Mouse (Mus musculus): ENCODE results near the gene Cdkal1.
A peak's percentile ranks its signal among the peaks of the same experiment; 100 is the strongest.

Gene Cdkal1

DNA sequence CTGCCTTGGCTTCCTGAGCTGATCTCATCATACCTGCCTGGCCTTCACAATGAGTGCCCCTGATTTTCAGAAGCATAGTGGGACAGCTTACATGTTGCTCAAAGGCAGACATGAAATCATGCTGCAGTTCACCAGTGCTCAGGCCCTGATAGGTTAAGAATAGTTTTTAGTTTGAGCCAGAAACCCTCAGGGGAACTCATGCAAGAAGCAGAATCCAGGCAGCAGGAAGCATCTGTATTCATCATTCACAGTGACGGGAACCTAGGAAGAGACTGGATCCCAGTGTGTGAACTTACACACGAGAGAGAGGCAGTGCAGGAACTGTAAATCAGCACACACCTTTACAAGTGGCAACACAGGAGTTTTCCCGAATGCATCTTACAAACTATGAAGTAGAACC, 441.0 kb downstream of the Cdkal1 start:
- no peak for DNase-seq (ENCODE audit: low spot score in 2 of 2)

DNA sequence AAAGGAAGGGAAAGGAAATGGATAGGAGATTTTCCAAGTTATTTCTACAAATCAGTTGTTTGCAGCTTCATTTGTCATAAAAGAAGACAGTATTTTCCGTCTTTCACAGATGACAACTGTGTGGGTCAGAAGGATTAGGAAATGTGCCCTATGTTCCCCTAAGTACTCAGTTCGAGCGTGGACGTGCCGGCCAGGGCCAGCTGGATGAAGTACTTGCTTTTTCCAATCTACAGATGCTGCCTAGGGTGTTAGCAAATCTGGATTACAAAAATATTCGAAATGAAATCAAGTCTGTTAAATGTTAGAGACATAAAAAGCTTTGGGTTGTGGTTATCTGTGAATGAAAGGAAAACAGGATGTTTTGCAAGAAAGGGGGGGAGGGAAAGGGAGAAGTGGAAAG, 444.3 kb downstream of the Cdkal1 start:
- no peak for DNase-seq (ENCODE audit: low spot score in 2 of 2)

DNA sequence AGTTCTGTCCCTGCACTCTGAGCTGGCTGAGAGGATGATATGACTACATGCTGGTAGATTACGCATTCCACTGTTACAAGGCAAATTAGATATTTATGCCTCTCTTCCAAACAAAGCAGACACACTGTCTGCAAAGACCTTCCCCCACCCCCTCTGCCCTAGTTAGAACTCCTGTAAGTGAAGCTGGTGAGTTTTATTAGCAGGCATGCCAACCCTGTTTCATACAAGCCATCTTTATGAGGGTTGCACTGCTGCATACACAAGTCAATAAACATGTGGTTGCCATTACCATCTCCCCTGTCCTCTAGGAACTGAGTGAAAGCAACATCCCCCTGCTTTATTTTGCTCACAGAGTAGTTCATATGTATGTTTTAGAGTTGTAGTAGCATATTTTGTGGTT, 447.9 kb downstream of the Cdkal1 start:
- DNase-seq (ENCODE audit: low spot score in 2 of 2) = no peak

DNA sequence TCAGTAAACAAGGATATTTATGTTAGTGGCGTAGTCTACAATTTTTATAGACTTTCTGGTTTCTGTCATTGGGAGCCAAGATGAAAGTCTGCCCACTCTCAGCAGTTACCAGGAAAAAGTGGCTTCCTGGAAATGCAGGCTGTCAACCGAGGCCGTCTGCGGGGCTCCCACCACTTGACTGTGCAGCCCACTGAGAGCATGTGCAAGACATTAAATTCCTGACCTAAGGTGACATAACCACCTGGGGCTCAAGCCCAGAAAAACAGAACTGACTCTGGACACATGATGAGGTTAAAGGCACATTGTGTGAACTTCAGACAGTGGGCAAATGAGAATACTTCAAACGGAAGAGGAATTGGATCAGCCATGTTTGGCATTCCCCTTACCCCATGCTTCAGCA, 450.2 kb downstream of the Cdkal1 start:
- no peak for DNase-seq (ENCODE audit: low spot score in 2 of 2)

DNA sequence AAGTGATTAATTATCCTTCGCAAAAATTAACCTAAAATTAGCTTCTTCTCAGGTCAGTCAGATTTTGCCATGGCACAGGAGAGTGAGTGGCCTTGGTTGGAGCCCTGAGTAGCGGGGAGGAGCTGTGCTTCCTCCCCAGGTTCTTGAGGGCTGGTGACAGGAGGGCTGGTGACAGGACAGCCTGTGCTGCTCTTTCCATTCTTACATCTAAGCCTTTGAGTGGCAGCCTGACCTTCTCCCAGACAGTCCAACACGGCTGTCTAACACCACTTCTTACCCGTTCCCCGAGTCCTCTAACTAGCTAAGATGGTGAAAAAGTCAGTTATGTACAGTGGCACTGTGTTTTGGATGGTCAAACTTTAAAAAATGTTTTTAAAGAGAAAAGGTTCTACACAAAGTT, 452.3 kb downstream of the Cdkal1 start:
- DNase-seq (ENCODE audit: low spot score in 2 of 2) = no peak

DNA sequence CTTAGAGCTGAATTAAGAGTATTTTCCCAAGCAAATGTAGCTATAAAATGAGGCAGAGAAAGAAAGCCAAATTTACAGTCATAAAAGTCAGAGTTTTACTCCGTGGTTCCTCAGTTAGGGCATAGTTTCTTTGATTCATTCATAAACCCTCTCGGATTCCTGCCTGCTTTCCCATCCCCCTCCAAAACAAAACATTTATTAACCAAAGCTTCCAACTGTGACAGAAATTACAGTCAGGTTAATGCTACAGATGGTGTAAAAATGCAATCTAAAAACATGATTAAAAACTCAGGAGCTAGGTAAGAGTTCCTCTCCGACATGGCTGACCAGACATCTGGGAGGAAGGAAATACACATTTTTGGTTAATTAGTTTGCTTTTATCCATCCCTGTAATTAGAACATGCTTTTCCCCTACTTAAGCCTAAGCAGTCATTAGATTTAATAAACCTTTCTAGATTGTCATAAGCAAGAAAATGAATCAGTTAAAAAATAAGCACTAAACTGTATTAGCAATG, 452.9 kb downstream of the Cdkal1 start:
- DNase-seq (ENCODE audit: low spot score in 2 of 2) = no peak

DNA sequence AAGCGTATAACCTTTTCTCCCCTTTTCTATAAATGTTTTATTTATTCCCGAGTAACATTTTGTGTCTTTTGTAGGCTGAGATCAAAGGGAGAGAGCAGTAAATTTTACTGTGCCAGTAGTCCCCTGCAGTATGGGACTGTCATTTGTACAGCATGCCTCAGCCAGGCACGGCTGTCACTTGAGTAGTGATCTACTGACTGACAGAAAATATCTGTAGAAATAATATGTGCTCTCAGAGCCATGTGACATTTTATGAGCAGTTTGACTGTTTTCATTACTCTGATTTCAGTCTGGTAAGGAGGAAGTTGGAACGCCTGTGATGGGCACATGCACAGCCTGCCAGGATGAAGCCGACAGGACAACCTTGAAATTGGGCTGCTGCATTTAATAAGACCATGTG, 455.6 kb downstream of the Cdkal1 start:
- no peak for DNase-seq (ENCODE audit: low spot score in 2 of 2)

DNA sequence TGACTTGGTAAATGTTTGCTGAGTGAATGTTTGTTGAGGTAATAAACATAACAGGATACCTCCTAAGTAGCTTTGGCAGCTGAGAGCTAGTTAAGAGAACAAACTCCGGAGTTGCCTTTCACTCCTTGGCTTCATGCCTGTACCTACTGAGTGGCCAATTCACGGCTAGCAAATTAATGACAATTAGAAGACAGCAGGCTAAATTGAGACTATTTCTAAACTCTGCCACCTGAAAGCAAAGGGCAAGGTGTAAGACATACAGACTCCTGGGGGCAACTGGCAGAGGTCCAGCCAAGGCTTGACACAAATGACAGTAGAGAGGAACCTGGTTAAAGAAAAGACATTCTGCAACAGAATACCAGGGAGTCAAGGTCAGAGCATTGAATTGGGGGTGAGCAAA, 457.0 kb downstream of the Cdkal1 start:
- DNase-seq (ENCODE audit: low spot score in 2 of 2) = no peak

DNA sequence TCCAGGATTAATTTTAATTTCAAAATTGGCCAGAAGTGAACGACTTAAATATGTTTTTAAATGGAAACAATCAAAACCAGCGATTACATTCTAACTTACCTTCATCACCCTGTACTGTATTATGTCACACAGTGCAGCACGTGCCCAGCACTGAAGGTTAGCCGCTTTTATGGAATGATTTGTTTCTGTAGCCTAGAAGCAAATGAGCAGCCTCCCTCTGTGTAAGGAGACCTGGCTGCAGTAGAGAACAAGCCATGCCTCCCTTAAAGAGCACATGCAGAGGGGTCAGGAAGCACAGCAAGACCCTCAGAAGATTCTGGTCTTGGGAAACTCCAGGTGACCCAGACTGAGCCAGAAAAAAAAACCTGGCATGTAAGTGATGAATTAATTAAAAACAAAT, 459.8 kb downstream of the Cdkal1 start:
- no peak for DNase-seq (ENCODE audit: low spot score in 2 of 2)

DNA sequence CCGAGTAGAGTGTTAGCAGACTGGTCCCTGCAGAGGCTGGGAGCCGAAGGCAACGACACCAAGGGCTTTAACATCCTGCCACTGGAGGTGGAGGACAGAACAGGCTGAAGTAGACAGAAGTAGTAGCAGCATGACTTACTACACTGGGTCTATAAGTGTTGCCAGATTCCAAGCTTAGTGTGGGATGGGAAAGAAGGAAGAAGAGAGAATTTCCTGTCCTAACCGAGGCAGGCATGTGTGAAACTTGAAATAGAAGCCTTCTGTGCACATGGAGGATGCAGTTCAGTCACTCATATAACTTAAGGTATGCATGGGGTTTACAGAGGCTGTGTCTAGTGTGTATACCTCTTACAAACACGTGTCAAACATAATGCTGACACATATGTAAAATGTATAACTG, 465.4 kb downstream of the Cdkal1 start:
- DNase-seq (ENCODE audit: low spot score in 2 of 2) = no peak

DNA sequence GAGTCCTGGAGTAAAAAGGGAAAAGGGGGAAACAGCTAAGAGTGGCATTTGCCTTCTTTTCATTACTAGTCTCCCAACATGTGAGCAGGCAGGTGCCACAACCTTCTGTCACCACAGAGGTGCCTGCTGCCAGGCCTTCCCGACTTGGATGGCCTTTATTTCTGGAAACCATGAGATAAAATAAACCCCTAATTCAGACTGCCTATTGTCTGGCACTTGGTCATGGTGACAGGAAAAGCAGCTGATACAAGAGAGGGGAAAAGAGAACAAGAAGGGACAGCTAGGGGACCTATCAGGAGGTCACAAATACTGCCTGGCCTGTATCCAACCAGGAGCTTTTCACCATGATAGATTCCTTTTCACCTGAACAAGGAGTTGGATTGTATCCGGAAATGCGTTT, 466.6 kb downstream of the Cdkal1 start:
- no peak for DNase-seq (ENCODE audit: low spot score in 2 of 2)

DNA sequence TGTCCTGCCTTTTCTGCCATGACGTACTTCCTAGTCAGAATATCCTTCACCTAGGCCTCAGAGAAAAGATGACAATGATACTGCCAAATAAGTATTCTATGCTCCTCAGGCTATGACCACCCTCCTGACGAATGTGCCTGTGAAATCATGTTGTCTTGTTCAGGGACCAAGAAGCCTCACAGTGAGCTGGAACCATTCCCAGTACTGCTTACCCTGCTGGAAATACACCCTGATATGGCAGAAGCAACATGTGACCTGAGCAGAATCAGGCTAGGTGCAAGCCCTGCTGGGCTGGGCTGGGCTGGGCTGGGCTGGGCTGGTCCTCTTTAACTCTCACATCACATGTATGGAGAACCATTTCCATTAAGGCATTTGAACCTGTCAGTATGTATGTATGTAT, 477.9 kb downstream of the Cdkal1 start:
- no peak for DNase-seq (ENCODE audit: low spot score in 2 of 2)

DNA sequence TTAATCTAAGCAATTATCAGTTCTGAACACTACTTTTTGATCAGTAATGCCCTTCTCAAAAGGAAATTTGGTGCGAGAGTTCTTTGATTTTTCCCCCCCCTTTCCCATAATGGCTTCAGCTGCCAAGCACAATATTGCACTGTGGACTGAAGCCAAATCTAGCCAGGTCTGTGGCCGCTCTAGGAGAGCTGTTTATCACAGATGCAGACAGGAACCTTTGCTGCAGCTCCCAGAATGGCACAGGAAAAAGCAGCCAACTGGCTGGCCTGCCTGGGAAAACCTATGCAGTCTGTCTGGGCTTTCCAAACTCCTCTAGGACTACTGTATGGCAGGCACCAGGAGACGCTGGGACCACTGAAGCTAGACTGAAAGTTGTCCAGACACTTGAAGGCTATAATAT, 483.6 kb downstream of the Cdkal1 start:
- no peak for DNase-seq (ENCODE audit: low spot score in 2 of 2)

DNA sequence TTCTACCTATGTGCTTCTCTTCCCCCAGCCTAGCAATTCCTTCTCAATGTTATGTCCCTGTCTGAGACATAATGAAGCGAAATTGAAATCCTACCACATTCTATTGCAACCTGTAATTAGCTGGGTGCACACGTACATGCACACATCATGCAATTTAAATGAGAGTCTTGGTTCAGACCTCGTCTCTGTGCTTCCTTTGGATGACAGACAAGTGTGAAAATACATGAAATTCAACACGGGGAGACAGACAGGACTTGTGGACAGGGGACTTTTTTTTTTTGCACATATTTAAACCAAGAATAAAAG, 484.1 kb downstream of the Cdkal1 start:
- DNase-seq (ENCODE audit: low spot score in 2 of 2) = no peak

DNA sequence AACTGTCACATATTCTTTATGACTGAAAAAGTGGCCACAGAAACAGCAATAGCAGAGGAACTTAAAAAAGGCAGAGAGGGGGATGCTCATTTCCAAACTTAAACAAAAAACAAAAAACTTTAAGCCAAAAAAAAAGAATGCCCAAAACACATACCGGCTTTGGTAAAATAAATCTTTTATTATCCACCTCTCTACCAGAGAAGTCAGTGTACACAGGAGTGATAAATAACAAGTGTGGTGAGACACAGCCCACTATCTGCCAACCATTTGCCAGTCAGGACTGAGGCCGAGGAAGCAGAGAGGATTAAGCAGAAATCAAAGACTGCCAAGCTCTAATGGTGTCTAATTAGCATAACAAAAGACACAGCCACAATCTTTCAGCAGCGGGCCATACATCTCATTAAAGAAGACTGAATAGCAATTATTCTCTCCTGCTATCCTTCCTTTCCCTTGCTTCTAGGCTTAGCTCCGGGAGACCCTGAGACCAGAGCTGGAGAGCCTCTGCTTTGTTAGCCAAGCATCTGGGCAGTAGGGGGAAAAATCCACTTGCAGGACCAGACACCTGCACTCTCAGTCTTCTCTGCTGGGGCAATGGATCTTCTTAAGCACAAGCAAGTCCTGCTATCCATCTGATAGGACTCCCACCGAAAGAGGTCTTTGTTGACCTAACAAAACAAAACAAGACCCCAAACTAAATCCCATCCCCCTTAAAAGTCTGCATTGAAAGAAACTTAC, 484.6 kb downstream of the Cdkal1 start:
- DNase-seq (ENCODE audit: low spot score in 2 of 2) = peak in 1 of 2 experiments; percentile 54

DNA sequence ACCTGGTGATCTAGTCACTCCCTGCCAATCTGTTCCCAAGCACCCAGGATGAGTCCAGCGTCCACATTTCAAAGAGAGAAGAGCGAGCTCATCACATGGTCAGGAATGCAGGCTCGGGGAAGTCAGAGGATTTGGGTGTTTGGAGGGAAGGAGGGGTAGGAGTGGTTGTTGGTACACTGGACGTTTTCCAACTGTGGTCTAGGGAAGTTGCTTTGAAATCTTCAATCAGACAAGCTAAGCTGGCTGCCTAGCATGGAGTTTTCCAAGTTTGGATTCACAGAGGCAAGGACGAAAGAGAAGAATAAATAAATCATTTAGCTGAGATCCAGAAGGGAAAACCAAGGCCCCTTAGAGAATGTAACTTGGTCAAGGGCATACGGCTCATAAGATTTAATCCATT, 486.7 kb downstream of the Cdkal1 start:
- DNase-seq (ENCODE audit: low spot score in 2 of 2) = no peak

DNA sequence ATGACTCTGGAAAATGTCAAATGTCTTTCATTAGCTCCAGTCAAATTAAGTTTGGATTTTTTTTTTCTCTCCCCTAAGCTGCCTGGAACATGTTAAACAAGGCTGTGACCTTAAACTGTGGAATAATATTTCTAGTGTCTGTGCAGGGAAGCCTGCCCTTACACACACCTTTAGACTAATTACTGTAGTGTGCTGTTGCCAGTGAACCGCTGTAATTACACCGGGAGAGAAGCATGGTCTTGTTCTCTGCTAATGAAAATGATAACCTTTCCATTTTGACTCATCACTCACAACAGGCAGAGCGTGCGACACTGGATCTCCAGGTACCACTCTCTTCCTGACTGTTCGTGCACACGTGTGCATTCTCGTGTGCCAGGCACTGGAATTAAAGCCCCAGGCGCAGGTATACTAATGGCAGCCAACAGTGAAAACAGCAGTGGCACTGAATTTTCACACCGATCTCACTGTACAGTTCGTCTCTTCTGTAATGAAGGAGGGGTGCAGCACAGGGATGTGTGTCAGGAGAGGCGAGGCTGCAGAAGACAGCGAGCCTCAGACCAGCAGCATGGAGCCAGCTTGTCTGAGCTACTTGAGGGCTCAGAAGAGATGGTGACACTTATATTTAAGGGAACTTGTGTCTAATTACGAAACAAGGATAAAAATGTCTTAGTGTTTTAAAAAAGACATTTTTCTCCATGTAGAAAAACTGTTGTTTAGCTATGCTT, 490.4 kb downstream of the Cdkal1 start:
- DNase-seq (ENCODE audit: low spot score in 2 of 2) = no peak

DNA sequence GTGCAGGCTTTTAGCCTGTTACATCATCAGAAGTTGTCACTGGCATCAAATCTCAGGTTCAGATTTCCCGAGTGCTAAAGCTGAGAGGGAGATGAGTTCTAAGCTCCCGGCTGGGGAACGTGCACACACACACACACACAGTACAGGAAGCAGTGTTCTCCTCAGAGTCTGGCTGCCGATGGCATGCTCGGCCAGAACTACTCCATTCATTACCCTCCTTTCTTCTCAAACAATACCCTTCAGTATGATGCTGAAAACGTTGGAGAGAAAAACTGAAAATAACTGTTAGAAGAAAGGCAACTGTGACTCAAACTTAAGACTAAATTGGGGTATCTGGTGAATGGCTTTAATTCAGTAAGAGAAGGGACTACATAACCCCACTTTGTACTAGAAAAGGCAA, 491.5 kb downstream of the Cdkal1 start:
- no peak for DNase-seq (ENCODE audit: low spot score in 2 of 2)

DNA sequence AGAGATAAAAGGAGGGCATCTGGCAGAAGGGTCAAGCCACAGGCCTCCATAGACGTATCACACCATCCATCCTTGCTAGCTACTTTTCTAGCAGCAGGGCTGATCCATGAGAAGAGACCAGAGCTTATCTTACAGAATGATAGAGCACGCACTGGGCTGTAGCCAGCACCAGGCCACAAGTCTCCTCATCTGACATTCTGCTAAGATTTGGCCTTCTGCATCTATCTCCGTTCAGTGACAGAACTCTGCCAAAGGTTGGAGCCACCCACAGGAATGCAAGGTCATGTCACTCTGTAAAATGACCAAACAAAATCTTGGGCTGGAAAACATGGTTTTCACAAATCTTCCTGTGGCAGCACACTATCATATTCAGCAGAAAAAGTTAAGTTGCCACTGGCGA, 493.6 kb downstream of the Cdkal1 start:
- DNase-seq (ENCODE audit: low spot score in 2 of 2) = no peak

DNA sequence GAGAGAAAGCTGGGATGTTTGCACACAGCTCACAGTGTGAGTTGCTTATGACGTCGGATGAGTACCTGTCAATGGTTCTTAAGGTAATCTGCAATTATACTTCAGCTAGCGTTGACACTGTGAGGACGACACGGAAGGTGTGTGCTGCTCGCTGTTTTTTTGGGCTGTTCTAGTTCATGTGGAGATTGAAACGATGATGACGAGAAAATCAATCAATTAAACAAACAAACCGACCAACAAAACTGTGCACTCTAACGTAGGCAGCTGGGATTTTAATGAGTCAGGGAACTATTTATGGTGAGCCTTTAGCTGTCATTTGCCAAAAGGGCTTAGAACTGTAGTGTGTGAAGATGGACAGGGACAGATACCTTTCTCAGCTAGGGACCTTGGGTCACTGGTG, 494.6 kb downstream of the Cdkal1 start:
- DNase-seq (ENCODE audit: low spot score in 2 of 2) = no peak

DNA sequence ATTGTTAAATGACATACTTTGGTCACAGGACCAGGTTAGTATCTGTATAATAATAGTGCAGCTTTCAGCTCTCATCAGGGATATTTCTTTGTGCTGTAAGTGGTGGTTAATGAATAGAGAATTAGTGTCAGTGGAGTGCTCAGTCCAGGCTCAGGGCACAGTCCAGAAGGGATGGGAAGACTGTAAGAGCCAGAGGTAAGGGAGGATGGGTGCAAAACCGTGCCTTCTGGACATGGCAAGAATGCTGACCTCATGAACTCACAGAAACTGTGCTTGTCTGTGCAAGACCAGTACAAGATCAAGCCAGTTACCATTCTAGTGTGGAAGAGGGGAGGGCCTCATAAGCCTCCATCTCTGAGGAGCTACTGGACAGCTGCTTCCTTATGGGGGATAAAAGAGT, 496.1 kb downstream of the Cdkal1 start:
- no peak for DNase-seq (ENCODE audit: low spot score in 2 of 2)

DNA sequence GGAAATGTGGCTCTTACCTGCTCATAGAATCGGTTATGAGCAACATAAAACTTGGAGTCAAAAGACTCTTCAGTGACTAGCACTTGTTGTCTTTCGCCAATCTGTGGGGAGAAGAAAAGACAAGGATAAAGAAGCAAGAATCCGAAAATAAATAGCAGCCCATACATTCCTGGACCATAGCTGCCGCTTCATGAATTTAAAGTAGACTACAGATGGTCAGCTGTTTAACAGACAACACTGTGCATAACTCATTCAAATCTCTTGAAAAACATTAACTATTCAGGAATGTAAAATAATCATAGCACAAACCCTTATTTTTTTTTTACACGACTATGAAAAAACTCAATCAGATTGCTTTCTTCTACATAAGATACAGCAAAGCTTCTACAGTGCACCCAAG, 498.0 kb downstream of the Cdkal1 start:
- DNase-seq (ENCODE audit: low spot score in 2 of 2) = no peak

DNA sequence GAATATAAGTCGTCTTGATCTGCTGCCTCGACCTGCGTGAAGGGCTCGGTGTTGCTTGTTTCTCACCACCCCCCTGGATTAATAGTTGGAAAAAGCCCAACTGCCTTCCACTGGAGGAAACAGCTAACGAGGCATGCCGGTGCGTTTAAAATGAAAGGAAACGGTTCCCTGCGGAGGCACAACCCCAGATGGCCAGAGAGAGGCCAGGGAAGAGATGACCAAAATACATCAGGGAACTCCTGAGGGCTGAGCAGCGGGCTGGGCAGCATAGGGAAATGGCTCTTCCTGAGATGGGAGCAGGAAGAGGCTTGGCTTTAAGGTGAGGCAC, 499.4 kb downstream of the Cdkal1 start:
- no peak for DNase-seq (ENCODE audit: low spot score in 2 of 2)
